Mouse (Mus musculus) MEL (cell line): ENCODE data around the gene Arid3b. TPM values are rescaled to one million over a fixed set of nuclear protein-coding genes. Genes with fewer than 3 reads are reported as not detected.

Experiments
- polyA plus RNA-seq, 2 experiments: library from polyadenylated mRNA; stranded (reverse) in 1 of 2; unstranded in 1 of 2; fragments of >175 nt in 1 of 2; fragments of >200 nt in 1 of 2; gene quantifications; 2 replicates each; pipeline versions ENCODE4 v1.2.1 to v1.2.4; 2012; ENCODE audit warnings: low replicate concordance in 2 of 2, low read depth in 1 of 2; ENCODE audit not compliant: insufficient read length in 2 of 2, insufficient read depth in 1 of 2, missing spikeins in 1 of 2
- total RNA-seq: library from RNA; depleted of rRNA; stranded (reverse); fragments of 300-350 nt; gene quantifications from 2 replicates; pipeline ENCODE4 v1.2.3, GENCODE M21; 2012; rRNA removed

Arid3b gene
- total and polyA plus RNA-seq, 3 experiments = 2.3 to 7.4 TPM; not detected in 1

Other genes starting within 250 kb of the Arid3b start
- 4.3 and 5.0 TPM in 2 replicates for gene Ulk3, start 247.3 kb downstream of the Arid3b start, total RNA-seq
- 10 to 100 TPM in 1 of 2 experiments, not detected in 1; 11.9 TPM for gene Ulk3, start 247.3 kb downstream of the Arid3b start, polyA plus RNA-seq
- gene Cplx3, start 230.5 kb downstream of the Arid3b start, total RNA-seq = not detected in 2 replicates
- gene Cplx3, start 230.5 kb downstream of the Arid3b start, polyA plus RNA-seq = not detected
- gene Lman1l, start 216.0 kb downstream of the Arid3b start, total RNA-seq = 0.08 TPM in 1 of 2 replicates, not detected in the other
- under 1 TPM in 1 of 2 experiments, not detected in 1; 0.11 TPM for gene Lman1l, start 216.0 kb downstream of the Arid3b start, polyA plus RNA-seq
- 213 and 215 TPM in 2 replicates for gene Csk, start 183.2 kb downstream of the Arid3b start, total RNA-seq
- gene Csk, start 183.2 kb downstream of the Arid3b start, polyA plus RNA-seq = 100 to 1,000 TPM in 1 of 2 experiments, not detected in 1; 338 TPM
- not detected in 2 replicates for gene Cyp1a2, start 153.1 kb downstream of the Arid3b start, total RNA-seq
- gene Cyp1a2, start 153.1 kb downstream of the Arid3b start, polyA plus RNA-seq = not detected
- gene Cyp1a1, start 148.9 kb downstream of the Arid3b start, total RNA-seq = 0.04 and 0.07 TPM in 2 replicates
- under 1 TPM in 1 of 2 experiments, not detected in 1; 0.26 TPM for gene Cyp1a1, start 148.9 kb downstream of the Arid3b start, polyA plus RNA-seq
- 7.2 and 8.0 TPM in 2 replicates for gene Edc3, start 128.3 kb downstream of the Arid3b start, total RNA-seq
- 10 to 100 TPM in 1 of 2 experiments, not detected in 1; 25.7 TPM for gene Edc3, start 128.3 kb downstream of the Arid3b start, polyA plus RNA-seq
- 28.8 and 31.2 TPM in 2 replicates for gene Clk3, start 70.9 kb downstream of the Arid3b start, total RNA-seq
- gene Clk3, start 70.9 kb downstream of the Arid3b start, polyA plus RNA-seq = 10 to 100 TPM in 1 of 2 experiments, not detected in 1; 65.6 TPM
- gene Ubl7, start 74.2 kb upstream of the Arid3b start, total RNA-seq = 22.7 and 23.7 TPM in 2 replicates
- 10 to 100 TPM in 1 of 2 experiments, not detected in 1; 89.6 TPM for gene Ubl7, start 74.2 kb upstream of the Arid3b start, polyA plus RNA-seq
- not detected in 2 replicates for gene Sema7a, start 103.3 kb upstream of the Arid3b start, total RNA-seq
- under 1 TPM in 1 of 2 experiments, not detected in 1; 0.03 TPM for gene Sema7a, start 103.3 kb upstream of the Arid3b start, polyA plus RNA-seq
- not detected in 2 replicates for gene Cyp11a1, start 169.6 kb upstream of the Arid3b start, total RNA-seq
- not detected for gene Cyp11a1, start 169.6 kb upstream of the Arid3b start, polyA plus RNA-seq
- gene Stra6, start 227.0 kb upstream of the Arid3b start, total RNA-seq = not detected in 2 replicates
- not detected for gene Stra6, start 227.0 kb upstream of the Arid3b start, polyA plus RNA-seq